Mouse (Mus musculus) thymus, postnatal 36 days (tissue): ENCODE measurements at regions not wholly inside any gene's neighbourhood (a gene's known extent, or its start where the extent isn't known, plus 50 kb on each side); places are given as distances from the start of the nearest gene placed in this dataset.

Experiments used
- DNase-seq, 2 experiments: peaks; one replicate each; pipeline ENCODE4 v3.0.0; 2022; ENCODE audit warnings: mixed read lengths in 2 of 2

DNA sequence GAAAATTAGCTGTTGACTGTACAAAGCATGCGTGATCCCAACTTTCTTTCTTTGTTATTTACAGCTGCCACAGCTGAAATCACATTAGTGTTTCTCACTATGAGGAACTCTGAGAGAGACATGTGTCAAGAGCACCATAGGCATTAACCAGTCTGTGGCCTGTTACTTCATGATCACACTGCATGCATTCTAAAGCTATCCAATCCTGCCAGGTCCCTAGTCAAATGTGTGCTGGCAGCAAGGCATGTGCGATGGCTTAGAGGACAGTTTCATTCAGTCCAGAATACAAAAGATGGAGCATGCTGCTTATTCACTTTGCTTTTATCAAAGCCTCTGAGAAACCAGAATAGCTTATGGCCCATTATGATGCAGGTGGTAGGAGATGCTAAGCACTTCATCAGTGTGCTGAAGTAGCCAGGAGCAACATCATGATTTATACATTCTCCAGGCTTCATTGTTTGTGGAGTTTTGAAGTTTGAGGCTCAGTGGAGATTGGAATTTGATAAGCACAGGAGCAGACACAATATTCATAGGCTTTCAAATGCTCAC, 882.9 kb upstream of the Lrrn3 start:
- DNase-seq: no peak

DNA sequence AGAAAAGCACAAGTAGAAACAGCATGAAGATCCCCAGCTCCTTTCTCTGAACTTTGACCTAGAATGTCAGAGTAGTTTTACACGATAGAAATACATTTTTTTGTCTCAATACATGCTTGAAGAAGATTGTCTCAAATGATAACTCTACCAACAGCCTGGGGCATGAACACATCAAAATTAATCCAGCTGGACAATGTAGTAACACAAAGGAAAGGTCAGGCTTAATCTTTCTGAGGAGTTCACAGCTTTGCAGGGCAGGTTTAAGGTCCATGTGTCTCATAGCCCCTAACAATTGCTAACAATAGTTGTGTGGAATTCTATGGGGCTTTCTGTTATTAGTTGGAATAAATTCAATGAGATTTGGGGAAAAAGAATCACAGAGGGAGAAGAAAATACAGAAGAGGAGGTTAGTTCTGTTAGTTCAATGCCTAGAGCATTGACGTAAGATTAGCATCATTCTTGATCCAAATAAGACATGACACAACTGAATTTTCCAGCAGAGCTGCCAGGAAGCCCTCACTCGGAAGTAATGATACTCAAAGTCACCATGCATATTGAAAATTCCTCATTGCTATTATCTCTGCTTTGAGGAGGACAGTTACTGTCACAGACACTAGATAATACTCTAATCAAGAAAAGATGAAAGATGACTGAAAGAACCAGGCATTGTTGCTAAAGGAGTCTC, 852.9 kb upstream of the Lrrn3 start:
- DNase-seq: no peak

DNA sequence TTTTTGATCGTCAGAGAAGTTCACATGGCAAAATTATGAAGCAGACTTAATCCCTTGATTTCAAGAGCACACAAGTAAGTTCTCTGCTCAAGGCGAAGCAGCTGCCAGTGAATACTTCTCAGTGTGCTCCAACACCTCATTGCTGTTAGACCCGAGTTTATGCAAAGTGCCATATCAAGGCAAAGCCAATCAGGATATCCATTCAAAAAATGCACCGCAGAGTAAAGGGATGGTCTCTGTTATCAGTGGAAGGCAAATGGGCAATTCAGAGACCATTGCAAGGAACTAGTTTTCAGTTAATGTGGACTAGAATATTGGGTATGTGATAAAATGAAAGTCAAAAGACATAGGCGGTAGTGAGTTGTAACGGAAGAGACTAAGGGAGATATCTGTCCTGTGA, 820.2 kb upstream of the Lrrn3 start:
- DNase-seq: no peak

DNA sequence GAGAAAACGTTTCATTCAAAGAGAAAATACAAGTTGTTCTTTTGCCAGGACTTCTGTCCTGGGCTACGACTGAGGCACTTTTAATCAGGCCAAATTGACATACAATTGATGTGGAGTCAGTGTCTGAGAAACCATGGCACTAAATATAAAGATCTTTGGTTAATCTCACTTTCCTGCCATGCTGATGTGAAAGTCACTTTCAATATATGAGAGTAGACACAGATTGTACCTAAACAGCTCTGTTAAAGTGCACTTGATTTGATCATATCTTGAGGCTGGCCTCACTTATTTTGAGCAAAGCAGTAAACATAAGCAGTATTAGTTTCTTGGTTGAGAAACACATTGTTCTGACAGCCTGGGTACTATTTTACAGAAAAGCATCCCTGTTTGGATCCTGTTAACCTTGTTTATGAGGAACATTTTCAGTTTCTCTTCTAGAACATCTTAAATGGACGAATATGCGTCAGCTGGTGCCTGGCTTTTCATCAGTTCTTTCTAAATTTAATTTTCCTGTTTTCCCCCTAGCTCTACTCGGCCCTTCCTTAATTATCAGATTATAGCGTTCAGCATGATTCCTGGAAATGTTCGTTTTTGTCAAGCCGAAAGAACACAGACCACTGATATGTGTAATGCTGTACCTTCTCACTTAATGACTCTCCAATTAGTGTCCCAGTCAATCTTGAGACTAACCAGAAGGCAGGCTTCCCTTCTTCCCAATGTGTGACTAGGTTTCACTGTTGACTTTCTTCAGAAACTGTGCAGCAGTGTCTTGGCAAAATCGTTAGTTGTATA, 791.2 kb upstream of the Lrrn3 start:
- no peak for DNase-seq

DNA sequence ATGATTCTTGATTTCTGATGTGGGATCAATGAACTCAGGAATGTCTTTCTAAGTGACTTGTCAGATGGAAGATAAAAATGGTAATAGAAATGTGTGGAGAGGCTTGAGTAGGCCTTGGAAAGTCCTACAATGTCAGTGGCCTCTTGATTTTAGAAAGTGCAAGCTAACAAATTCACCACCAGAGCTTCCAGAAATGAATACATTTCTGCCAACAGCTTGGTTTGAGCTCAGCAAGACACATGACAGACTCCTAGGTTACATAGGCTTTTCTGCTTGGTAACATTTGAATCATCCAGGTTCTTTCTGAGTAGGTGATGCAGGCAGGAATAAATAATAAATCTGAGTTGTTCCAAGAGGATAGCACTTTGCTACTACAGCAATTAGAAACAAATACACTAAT, 764.2 kb upstream of the Lrrn3 start:
- DNase-seq: no peak

DNA sequence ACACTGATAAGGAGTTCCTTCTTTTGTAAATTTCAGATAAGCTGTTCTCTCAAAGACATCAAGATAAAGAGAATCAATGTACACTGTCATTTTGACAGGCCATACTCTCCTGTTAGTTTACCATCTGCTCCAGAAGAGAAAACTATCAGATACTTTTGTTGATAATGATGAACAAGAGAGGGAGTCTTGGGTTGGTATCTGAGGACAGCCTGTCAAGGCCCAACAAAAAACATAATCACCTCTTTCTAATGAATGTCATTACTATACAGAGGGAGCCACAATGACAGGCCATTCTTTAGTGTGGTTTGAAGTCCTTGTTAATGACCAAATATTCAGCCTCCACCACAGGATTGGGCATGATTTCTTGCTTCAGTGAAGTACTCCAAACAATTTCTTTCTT, 743.0 kb upstream of the Lrrn3 start:
- no peak for DNase-seq

DNA sequence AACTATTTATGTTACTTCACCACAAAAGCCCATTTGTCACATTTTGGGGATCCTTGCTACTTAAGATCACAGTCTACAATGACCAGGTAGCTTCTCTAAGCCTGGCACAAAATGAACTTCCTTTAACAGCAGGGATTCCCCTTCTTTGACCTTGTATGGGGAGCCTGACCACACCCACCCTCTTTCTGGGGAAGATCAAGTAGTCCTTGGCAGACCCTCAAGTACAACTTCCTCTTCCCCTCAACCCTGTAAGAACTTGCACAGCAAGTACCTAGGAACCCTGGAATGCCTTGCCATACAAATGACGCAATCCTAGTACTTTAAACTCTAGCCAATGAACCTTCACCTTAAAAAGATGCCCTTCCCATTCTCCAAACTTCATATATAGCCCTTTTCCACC, 695.4 kb upstream of the Lrrn3 start:
- no peak for DNase-seq

DNA sequence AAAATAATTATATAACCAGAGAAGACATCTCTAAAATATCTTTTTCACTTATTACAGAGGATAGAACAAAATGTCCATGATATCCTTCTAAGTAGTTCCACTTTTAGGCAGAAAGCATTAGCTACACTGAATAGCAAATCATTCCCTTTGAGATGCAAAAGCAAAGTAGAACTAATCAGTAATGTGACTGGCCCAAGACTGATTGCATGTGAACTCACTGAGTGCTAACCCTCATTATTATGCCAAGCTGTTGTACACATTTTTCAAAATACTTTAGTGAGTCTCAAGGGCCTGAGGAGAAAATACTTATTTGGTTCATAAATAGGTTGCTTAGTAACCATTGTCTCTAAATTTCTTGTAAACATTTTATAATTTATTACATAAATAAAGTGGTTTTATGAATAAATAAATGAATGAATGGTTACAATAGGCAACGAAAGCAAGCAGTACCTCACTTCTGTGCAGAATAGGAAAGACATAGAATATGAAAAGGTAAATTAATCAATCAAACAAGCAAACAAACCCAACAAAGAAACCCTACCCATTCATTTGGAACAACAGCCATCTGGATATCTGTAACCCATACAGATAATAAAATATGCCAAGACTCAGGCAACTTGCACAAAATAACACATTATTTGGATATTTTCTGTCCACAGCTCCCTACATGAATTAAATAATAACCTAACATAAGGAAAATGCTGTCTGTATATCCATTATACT, 693.9 kb upstream of the Lrrn3 start:
- no peak for DNase-seq

DNA sequence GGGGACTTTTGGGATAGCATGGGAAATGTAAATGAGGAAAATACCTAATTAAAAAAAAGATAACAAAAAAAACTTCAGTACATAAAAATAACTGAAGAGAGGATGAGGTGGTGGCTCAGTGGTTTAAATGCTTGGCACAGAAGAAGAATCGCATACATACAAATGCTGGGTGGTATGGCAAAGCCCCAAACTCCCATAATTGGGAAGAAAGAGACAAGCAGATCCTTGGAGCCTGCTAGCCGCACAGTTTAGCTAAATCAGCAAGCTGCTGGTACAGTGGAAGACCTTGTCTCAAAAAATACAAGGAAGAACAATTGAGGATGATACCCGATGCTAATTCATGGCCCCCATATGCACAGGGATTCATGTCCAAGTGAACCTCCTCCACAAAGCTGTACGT, 661.7 kb upstream of the Lrrn3 start:
- no peak for DNase-seq

DNA sequence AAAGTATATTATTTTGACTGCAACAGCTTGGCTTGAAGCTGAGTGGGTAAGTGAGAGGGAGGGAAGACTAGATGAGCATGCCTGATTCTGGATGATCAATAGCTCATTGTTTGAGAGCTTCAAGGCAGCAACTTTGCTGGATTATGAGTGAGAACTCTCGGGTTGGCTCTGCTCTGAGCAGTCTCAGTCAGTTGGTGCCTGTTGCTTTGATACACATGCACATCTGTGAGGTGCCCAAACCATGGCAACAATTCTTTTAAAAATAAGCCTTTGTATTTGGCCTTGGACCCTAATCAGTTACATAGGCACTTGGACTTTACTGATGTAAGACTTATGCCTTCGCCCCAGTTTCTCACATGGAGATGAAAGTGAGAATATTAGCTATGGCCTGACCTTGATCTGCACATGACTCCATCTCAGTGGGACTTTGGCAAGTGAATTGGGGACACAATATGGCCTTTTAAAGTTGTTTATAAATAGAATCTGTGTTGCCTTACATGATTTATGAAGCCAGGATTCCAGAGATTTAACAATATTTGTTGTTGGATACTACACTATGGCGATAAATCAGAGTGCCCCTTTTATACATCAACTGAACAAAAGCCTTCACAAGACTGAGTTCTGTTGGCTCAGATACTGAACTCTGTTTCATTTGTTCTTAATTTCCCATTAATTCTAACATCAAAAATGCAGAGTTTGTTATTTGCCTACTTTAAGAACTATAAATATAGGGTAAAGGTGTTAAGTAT, 652.6 kb upstream of the Lrrn3 start:
- no peak for DNase-seq

DNA sequence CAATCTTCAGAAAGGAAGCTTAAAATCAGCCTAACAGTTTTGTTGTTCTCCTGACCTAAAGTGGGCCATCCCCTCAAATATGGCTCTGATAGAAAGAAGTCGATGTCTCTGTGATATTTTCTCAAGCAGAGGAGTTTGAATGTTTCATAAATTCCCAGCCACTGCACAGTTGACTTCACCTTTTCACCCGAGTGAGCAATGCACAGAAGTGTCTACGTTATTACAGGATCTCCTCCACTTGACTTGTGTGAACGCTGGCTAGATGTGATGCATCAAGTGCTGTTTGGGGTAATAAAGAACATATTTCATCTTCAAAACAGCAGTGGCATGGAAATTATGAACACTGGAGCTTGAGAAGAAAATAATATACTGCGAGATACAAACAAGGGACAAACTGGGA, 651.9 kb upstream of the Lrrn3 start:
- DNase-seq: no peak

DNA sequence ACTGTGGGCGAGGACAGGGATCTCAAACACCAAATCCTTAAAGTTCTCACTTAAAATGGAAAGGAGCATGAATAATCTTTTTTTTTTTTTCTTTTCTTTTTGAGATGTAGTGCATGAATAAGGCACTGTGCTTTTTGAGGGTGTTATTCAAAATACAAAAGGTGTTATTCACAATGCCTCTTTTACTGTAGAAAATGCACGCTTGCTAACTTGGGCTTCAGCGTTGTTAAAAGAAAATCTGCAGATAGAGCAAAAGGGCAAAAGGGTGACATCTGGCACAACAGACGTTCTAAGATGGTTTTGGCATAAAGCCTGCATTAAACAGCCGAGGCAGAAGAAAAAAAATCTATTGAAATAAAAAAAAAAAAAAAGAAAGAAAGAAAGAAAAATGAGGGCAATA, 651.5 kb upstream of the Lrrn3 start:
- DNase-seq: no peak

DNA sequence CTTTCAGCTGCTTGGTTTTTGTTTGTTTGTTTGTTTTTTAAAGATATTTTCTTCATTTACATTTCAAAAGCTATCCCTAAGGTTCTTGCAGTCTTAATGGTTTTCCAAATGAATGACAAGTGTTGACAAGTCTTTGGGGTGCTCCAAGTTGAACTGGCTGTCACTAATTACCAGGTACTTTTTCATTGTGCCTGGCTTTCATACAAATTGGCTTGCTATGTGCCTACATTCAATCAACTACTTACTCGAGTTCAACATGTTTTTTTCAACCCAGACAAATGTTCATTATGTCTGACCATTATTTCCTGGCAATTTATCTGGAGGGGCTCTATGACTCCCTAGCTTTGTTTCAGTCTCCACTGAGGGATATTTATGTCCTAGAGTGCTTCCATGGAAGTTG, 614.0 kb upstream of the Lrrn3 start:
- DNase-seq: no peak

DNA sequence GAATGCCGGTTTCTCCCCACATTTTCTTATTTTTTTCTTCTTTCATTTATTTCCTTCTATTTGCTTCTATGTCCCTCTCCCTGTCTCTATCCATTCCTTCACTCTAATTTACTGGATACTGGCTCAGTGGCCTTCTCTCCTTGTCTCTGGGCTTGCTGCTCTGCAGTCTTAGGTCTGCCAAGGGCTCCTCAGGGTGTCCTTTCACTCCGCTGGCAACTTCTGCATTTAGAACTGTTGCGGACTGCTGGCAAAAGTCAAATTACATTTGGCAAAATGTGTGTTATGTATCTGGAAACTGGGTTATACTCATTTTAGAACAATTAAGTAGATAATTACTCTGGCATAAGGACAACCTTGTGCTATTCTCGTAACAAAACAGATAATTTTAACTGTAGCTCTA, 584.2 kb upstream of the Lrrn3 start:
- DNase-seq: no peak

DNA sequence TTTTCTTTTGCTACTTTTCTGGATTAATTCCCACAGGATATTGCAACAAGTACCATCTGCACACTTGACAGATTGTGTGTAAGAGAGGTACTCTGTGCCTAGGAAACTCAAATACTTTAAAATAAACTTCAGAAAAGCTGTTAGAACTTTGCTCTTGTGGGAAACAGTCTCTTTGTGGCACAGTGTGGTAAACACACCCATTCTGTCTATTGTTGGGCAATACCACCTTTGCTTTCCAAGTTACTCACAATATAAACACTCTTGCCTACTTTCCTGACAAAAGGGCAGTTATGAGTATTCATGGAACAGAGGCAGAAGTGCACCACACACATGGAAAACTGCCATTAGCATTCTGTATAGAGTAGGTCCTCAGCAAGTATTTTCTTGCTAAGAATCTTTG, 577.5 kb upstream of the Lrrn3 start:
- no peak for DNase-seq

DNA sequence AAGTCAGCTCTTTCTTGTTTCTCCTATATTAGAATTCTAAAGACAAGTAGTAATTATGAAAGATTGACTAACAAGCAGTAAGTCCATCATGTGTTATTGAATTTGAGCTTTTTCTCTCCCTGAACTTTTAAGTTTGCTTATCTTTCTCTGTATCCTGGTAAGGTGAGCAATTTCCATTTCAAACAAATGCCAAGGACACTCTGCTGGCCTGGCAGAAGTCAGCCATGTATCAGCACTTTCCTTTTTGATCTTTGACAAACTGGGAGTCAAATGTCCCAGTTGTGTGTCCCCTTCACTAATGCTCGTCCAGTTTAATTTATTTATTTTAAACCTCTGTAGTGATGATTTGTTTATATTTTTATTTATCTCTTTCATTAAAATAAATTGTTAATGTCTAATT, 562.8 kb upstream of the Lrrn3 start:
- no peak for DNase-seq

DNA sequence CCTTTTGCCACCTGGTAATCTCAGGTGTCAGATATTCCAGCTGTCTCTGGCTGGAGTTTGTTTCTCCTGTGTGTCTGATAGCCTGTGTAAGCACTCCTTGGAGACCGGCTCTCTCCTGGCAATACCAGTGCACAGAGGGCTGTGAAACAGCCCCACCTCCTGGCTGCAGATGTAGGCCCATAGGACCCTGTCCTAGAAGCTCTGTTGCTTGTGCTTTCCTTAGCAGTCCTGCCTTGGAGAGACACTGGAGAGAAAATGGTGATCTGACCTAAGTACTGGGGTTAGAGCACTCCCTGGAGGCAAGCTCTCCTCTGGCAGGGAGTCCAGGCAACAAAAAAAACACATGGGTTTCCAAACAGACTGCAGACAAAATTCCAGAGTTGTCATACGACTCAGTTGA, 541.6 kb upstream of the Lrrn3 start:
- no peak for DNase-seq

DNA sequence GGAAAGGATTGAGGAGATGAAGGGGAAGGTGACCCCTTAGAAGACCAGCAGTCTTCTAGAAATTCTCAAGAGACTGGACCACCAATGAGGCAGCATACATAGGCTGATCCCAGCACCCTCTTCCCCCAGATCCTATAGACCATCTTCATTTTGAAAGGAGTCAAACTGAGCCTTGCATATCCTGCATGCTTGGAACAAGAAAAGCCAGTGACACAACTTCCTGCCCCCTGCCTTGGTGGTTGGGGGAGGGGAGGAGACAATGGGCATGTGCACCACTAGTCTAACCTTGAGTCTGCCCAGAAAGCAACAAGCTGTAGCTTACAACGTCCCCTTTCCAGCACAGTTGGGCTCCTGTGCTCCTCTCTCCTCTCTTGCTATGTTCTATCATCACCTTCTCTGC, 531.3 kb upstream of the Lrrn3 start:
- peak in 1 of 2 experiments; percentile 3 for DNase-seq

DNA sequence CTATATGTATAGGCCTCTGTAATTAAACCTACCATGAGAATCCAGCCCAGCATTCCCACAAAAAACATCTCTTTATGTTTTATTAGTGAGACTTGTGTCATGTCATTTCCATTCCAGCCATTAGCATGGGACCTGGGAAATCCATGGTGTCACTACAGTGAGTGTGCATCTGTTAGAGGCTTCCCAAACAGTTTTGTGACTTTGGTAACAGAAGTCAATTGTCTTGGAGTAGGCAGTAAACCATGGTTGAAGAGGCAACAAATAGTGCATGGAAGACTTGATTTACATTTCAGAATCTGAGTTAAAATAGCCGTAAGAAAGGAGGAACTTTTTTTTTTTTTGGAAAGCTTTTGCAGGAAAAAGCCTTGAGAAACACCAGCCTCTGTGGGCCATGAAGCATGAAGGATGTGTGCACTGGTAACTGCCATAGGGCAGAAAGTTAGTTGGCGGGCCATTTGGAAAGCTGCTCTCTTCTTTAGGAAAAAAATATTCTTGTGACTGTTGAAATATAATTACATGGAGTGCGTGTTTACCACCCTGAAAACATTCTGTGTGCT, 522.7 kb upstream of the Lrrn3 start:
- no peak for DNase-seq

DNA sequence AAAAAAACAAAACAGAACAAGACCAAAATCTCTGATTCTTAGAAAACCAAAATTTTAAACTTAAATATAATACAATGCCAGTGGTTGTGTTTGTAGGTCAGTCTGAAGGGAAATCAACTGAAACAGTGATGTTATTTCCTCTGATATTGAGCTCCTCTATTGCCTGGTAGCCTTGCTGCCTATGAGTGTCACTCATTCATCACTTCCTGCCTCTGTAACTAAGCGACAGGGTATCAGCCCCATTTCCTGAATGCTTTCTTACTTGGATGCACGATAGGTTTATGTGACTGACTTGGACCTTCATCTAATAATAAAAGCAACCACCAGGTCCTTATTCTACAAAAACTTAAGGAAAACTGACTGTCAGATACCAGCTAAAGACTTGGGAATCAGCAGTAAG, 520.7 kb upstream of the Lrrn3 start:
- no peak for DNase-seq
